Mouse (Mus musculus): Measurements from ENCODE around the gene Zmynd11. TPM values are rescaled to one million over a fixed set of nuclear protein-coding genes. Genes with fewer than 3 reads are reported as not detected.

Gene Zmynd11
- polyA plus RNA-seq, 1 experiment from 2014 or later = 47.7 TPM

DNA sequence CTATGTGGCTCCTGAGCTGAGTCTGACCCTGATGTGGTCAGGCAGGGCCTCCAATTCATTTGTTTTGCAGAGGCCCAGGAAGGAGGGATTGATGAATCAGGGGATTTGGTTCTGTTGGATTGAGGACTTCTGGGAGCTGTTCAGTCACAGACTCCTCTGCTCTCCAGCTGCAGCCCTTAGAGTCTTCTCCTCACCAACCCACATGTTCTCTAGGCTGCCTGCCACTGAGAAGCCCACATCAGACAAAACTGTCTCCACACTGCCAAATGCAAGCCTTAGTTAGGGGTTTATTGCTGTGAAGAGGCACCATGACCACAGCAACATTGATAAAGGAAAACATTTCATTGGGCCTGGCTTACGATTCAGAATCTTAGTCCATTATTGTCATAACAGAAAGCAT lies 101.5 kb downstream of the Zmynd11 start:
- Histone ChIP-seq H3K4me3 (ENCODE audit: low read depth, low read length) (no peak overlapping the region), H3K4me2 (replicated peaks; ENCODE audit: low read depth) (no peak overlapping the region), H3K27me3 (ENCODE audit: control insufficient read depth, insufficient read depth, low read length) (no peaks in the 10 kb centered on the region), H3K4me1 (replicated peaks; ENCODE audit: control insufficient read depth, insufficient read depth) (no peaks in the 10 kb centered on the region), H3K9ac (ENCODE audit: low read length) (no peak overlapping the region), H3K36me3 (ENCODE audit: control insufficient read depth, insufficient read depth, low read length) (0 out of 2 replicates have a peak, but pooled peaks cover 2% of the 10 kb centered on the region), H3K27ac (replicated peaks) (no peak overlapping the region), H3K9me3 (ENCODE audit: control insufficient read depth, low read length) (no peaks in the 10 kb centered on the region)
- ATAC-seq (ENCODE audit: low FRiP score, low TSS enrichment) (no peak), DNase-seq (ENCODE audit: low spot score) (no peak)
- TF ChIP-seq EP300 (optimal IDR thresholded peaks at IDR 0.05) (no peak), CTCF (IDR thresholded peaks at IDR 0.05; ENCODE audit: low read depth) (no peak)
- WGBS = 90% methylated on average over 1 of the region's 1 CpGs

DNA sequence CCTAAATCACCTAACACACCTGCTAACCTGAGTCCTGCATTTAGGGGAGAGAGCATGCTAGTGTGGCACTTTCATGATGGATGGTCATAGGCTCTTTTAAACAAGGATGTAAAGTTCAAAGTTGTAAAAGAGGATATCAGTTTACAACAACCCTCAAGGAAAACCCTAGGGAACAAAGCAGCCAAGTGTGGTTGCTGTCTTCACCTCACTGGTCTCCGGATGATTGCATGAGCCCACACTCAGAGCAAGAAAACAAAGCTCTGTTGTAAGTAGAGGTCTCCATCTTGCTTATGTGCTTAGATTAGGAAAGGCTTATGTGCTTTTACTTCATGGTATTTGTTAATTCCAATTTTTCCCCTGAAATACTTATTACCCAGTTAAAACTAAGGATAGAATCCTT lies 104.4 kb downstream of the Zmynd11 start:
- Histone ChIP-seq H3K27ac (replicated peaks) (no peak overlapping the region), H3K9me3 (ENCODE audit: control insufficient read depth, low read length) (no peaks in the 10 kb centered on the region), H3K4me3 (ENCODE audit: low read depth, low read length) (no peak overlapping the region), H3K9ac (ENCODE audit: low read length) (no peak overlapping the region), H3K36me3 (ENCODE audit: control insufficient read depth, insufficient read depth, low read length) (0 out of 2 replicates have a peak, but pooled peaks cover 2% of the 10 kb centered on the region), H3K4me1 (replicated peaks; ENCODE audit: control insufficient read depth, insufficient read depth) (no peaks in the 10 kb centered on the region), H3K27me3 (ENCODE audit: control insufficient read depth, insufficient read depth, low read length) (no peaks in the 10 kb centered on the region), H3K4me2 (replicated peaks; ENCODE audit: low read depth) (no peak overlapping the region)
- 61% methylated on average over 1 of the region's 1 CpGs for WGBS
- DNase-seq (ENCODE audit: low spot score) (no peak), ATAC-seq (ENCODE audit: low FRiP score, low TSS enrichment) (no peak)
- no peak for TF ChIP-seq EP300 (optimal IDR thresholded peaks at IDR 0.05)
- TF ChIP-seq CTCF (IDR thresholded peaks at IDR 0.05; ENCODE audit: low read depth) = no peak

DNA sequence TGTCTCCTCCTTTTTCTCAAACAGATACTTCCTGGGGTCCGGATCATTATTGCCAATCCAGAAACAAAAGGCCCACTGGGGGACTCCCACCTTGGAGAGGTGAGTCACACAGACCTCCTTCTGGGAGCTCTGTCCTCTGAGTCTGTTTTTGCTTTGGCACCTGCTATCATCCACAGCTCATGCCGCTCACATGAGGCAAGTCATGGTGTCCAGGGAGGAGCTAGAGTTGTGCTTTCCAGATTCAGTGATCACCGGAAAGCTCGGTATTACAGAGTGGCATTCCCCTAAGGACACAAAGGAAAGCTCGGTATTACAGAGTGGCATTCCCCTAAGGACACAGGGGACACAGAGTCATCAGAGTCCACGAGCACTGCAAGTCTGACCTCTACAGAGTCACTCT lies 108.5 kb downstream of the Zmynd11 start:
- H3K27me3 ChIP-seq (ENCODE audit: control insufficient read depth, insufficient read depth, low read length) = no peaks in the 10 kb centered on the region
- ATAC-seq (ENCODE audit: low FRiP score, low TSS enrichment) (no peak), DNase-seq (ENCODE audit: low spot score) (no peak)
- H3K4me1 ChIP-seq (replicated peaks; ENCODE audit: control insufficient read depth, insufficient read depth) = no peaks in the 10 kb centered on the region
- no peak overlapping the region for H3K27ac ChIP-seq (replicated peaks)
- H3K4me2 ChIP-seq (replicated peaks; ENCODE audit: low read depth) = no peak overlapping the region
- no peak overlapping the region for H3K9ac ChIP-seq (ENCODE audit: low read length)
- WGBS = 92% methylated on average over 6 of the region's 6 CpGs
- no peaks in the 10 kb centered on the region for H3K9me3 ChIP-seq (ENCODE audit: control insufficient read depth, low read length)
- no peaks in the 10 kb centered on the region for H3K36me3 ChIP-seq (ENCODE audit: control insufficient read depth, insufficient read depth, low read length)
- TF ChIP-seq EP300 (optimal IDR thresholded peaks at IDR 0.05) = no peak
- TF ChIP-seq CTCF (IDR thresholded peaks at IDR 0.05; ENCODE audit: low read depth) = no peak
- no peak overlapping the region for H3K4me3 ChIP-seq (ENCODE audit: low read depth, low read length)

DNA sequence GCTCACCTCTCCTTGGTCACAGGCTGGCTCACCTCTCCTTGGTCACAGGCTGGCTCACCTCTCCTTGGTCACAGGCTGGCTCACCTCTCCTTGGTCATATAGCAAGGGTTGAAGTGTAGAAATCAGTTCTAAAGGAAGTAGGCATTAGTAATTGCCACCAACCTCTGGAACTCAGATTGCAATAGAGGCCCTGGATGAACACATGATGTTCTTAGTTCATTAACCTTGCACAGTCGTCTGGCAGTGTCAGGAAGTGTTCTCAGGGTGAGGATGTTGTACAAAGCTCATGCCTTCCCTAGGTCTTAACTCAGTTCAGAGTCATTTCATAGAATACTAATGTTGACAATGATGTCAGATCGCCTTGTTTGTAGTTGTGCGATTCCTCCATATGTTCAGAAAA lies 112.1 kb downstream of the Zmynd11 start:
- no peak overlapping the region for H3K4me2 ChIP-seq (replicated peaks; ENCODE audit: low read depth)
- H3K27me3 ChIP-seq (ENCODE audit: control insufficient read depth, insufficient read depth, low read length) = no peaks in the 10 kb centered on the region
- H3K4me3 ChIP-seq (ENCODE audit: low read depth, low read length) = no peak overlapping the region
- no peak overlapping the region for H3K27ac ChIP-seq (replicated peaks)
- no peak for DNase-seq (ENCODE audit: low spot score)
- H3K4me1 ChIP-seq (replicated peaks; ENCODE audit: control insufficient read depth, insufficient read depth) = no peaks in the 10 kb centered on the region
- ATAC-seq (ENCODE audit: low FRiP score, low TSS enrichment) = no peak
- 82% methylated on average over 3 of the region's 3 CpGs for WGBS
- TF ChIP-seq EP300 (optimal IDR thresholded peaks at IDR 0.05) (no peak), CTCF (IDR thresholded peaks at IDR 0.05; ENCODE audit: low read depth) (no peak)
- no peaks in the 10 kb centered on the region for H3K36me3 ChIP-seq (ENCODE audit: control insufficient read depth, insufficient read depth, low read length)
- H3K9me3 ChIP-seq (ENCODE audit: control insufficient read depth, low read length) = no peaks in the 10 kb centered on the region
- no peak overlapping the region for H3K9ac ChIP-seq (ENCODE audit: low read length)

DNA sequence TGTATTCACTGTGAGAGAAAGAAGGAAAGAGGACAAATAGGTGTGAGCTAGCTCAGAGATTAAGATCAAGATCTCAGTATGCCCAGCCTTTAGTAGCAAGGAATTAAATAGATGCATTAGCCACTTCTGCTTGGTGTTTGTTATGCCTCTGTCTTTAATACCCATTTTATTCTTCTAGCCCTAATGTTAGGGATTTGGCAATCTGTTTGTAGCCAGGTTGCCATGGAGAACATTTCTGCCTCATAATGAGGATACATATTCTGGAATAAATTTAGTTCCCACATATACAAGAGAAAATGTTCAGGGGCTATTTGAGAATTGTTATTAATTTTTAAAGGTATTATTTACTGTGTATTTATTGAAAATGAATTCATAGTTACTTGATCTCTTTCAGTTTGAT lies 114.5 kb downstream of the Zmynd11 start:
- H3K27ac ChIP-seq (replicated peaks) = no peak overlapping the region
- no peaks in the 10 kb centered on the region for H3K9me3 ChIP-seq (ENCODE audit: control insufficient read depth, low read length)
- no peak overlapping the region for H3K4me3 ChIP-seq (ENCODE audit: low read depth, low read length)
- H3K9ac ChIP-seq (ENCODE audit: low read length) = no peak overlapping the region
- no peaks in the 10 kb centered on the region; the same call in 1 of the 2 replicates for H3K36me3 ChIP-seq (ENCODE audit: control insufficient read depth, insufficient read depth, low read length)
- TF ChIP-seq CTCF (IDR thresholded peaks at IDR 0.05; ENCODE audit: low read depth) (no peak), EP300 (optimal IDR thresholded peaks at IDR 0.05) (no peak)
- ATAC-seq (ENCODE audit: low FRiP score, low TSS enrichment) (no peak), DNase-seq (ENCODE audit: low spot score) (no peak)
- no peaks in the 10 kb centered on the region for H3K4me1 ChIP-seq (replicated peaks; ENCODE audit: control insufficient read depth, insufficient read depth)
- H3K4me2 ChIP-seq (replicated peaks; ENCODE audit: low read depth) = no peak overlapping the region
- H3K27me3 ChIP-seq (ENCODE audit: control insufficient read depth, insufficient read depth, low read length) = no peaks in the 10 kb centered on the region

DNA sequence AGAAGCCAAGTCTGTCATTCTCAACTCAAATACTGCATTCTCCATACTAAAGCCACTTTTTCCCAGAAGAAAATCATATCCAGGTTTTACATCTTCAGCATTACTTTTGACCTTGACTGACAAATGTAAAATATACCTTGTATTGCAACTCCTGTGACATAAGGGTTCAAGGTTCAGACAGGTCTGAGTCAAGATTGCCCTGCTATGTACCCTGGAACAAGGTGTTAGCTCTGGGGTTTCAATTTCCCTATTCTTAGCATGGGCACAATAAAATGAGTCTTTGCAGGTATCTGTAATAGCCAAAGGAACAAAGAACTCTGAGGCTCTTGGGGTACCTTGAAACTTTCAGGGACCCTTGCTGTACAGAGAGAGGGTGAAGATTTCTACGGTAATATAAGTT lies 115.2 kb downstream of the Zmynd11 start:
- H3K4me2 ChIP-seq (replicated peaks; ENCODE audit: low read depth) = no peak overlapping the region
- H3K9ac ChIP-seq (ENCODE audit: low read length) = no peak overlapping the region
- no peak for ATAC-seq (ENCODE audit: low FRiP score, low TSS enrichment)
- H3K27me3 ChIP-seq (ENCODE audit: control insufficient read depth, insufficient read depth, low read length) = no peaks in the 10 kb centered on the region
- no peak overlapping the region for H3K27ac ChIP-seq (replicated peaks)
- no peak for DNase-seq (ENCODE audit: low spot score)
- WGBS = 90% methylated on average over 1 of the region's 1 CpGs
- H3K9me3 ChIP-seq (ENCODE audit: control insufficient read depth, low read length) = no peaks in the 10 kb centered on the region
- no peak overlapping the region for H3K4me3 ChIP-seq (ENCODE audit: low read depth, low read length)
- no peaks in the 10 kb centered on the region for H3K4me1 ChIP-seq (replicated peaks; ENCODE audit: control insufficient read depth, insufficient read depth)
- H3K36me3 ChIP-seq (ENCODE audit: control insufficient read depth, insufficient read depth, low read length) = no peaks in the 10 kb centered on the region; the same call in 1 of the 2 replicates
- TF ChIP-seq EP300 (optimal IDR thresholded peaks at IDR 0.05) = no peak
- no peak for TF ChIP-seq CTCF (IDR thresholded peaks at IDR 0.05; ENCODE audit: low read depth)
